Mouse (Mus musculus): Measurements from ENCODE around the gene Atg5. TPM values are rescaled to one million over a fixed set of nuclear protein-coding genes. Genes with fewer than 3 reads are reported as not detected.
A peak's percentile ranks its signal among the peaks of the same experiment; 100 is the strongest.

Gene Atg5
- polyA plus RNA-seq, 1 experiment = 22.7 TPM

GRCm38 (mm10) chr10:44285935-44286334 lies 17.8 kb downstream of the Atg5 start:
- DNase-seq (ENCODE audit: low read depth) = no peak
- TF ChIP-seq POLR2A (IDR thresholded peaks at IDR 0.05; ENCODE audit: borderline replicate concordance, extremely low read depth, insufficient read depth, insufficient read length, poor library complexity, severe bottlenecking) = no peak
- no peak for TF ChIP-seq CTCF (IDR thresholded peaks at IDR 0.05; ENCODE audit: borderline replicate concordance, extremely low read depth, insufficient read depth, insufficient read length)

GRCm38 (mm10) chr10:44290876-44291275 lies 22.7 kb downstream of the Atg5 start:
- no peak for DNase-seq (ENCODE audit: low read depth)
- TF ChIP-seq POLR2A (IDR thresholded peaks at IDR 0.05; ENCODE audit: borderline replicate concordance, extremely low read depth, insufficient read depth, insufficient read length, poor library complexity, severe bottlenecking) (no peak), CTCF (IDR thresholded peaks at IDR 0.05; ENCODE audit: borderline replicate concordance, extremely low read depth, insufficient read depth, insufficient read length) (no peak)

GRCm38 (mm10) chr10:44292205-44292604 lies 24.0 kb downstream of the Atg5 start:
- TF ChIP-seq CTCF (IDR thresholded peaks at IDR 0.05; ENCODE audit: borderline replicate concordance, extremely low read depth, insufficient read depth, insufficient read length) = no peak
- no peak for TF ChIP-seq POLR2A (IDR thresholded peaks at IDR 0.05; ENCODE audit: borderline replicate concordance, extremely low read depth, insufficient read depth, insufficient read length, poor library complexity, severe bottlenecking)

GRCm38 (mm10) chr10:44299165-44299564 lies 31.0 kb downstream of the Atg5 start:
- TF ChIP-seq POLR2A (IDR thresholded peaks at IDR 0.05; ENCODE audit: borderline replicate concordance, extremely low read depth, insufficient read depth, insufficient read length, poor library complexity, severe bottlenecking) (no peak), CTCF (IDR thresholded peaks at IDR 0.05; ENCODE audit: borderline replicate concordance, extremely low read depth, insufficient read depth, insufficient read length) (no peak)
- DNase-seq (ENCODE audit: low read depth) = no peak

More at GRCm38 (mm10) chr10:44292205-44292604, 24.0 kb downstream of the Atg5 start:
- DNase-seq (ENCODE audit: low read depth) = peak; percentile 68

- no peak for DNase-seq (ENCODE audit: low read depth)
- no peak for TF ChIP-seq CTCF (IDR thresholded peaks at IDR 0.05; ENCODE audit: borderline replicate concordance, extremely low read depth, insufficient read depth, insufficient read length)
- TF ChIP-seq POLR2A (IDR thresholded peaks at IDR 0.05; ENCODE audit: borderline replicate concordance, extremely low read depth, insufficient read depth, insufficient read length, poor library complexity, severe bottlenecking) = no peak
Observed at GRCm38 (mm10) chr10:44300078-44300477, 31.9 kb downstream of the Atg5 start.

GRCm38 (mm10) chr10:44303648-44304329 lies 35.6 kb downstream of the Atg5 start:
- DNase-seq (ENCODE audit: low read depth) = no peak
- TF ChIP-seq CTCF (IDR thresholded peaks at IDR 0.05; ENCODE audit: borderline replicate concordance, extremely low read depth, insufficient read depth, insufficient read length) (no peak), POLR2A (IDR thresholded peaks at IDR 0.05; ENCODE audit: borderline replicate concordance, extremely low read depth, insufficient read depth, insufficient read length, poor library complexity, severe bottlenecking) (no peak)

- DNase-seq (ENCODE audit: low read depth) = no peak
- TF ChIP-seq POLR2A (IDR thresholded peaks at IDR 0.05; ENCODE audit: borderline replicate concordance, extremely low read depth, insufficient read depth, insufficient read length, poor library complexity, severe bottlenecking) (no peak), CTCF (IDR thresholded peaks at IDR 0.05; ENCODE audit: borderline replicate concordance, extremely low read depth, insufficient read depth, insufficient read length) (no peak)
Observed at GRCm38 (mm10) chr10:44304330-44304717, 36.2 kb downstream of the Atg5 start.

GRCm38 (mm10) chr10:44304845-44305244 lies 36.7 kb downstream of the Atg5 start:
- no peak for DNase-seq (ENCODE audit: low read depth)
- no peak for TF ChIP-seq CTCF (IDR thresholded peaks at IDR 0.05; ENCODE audit: borderline replicate concordance, extremely low read depth, insufficient read depth, insufficient read length)
- no peak for TF ChIP-seq POLR2A (IDR thresholded peaks at IDR 0.05; ENCODE audit: borderline replicate concordance, extremely low read depth, insufficient read depth, insufficient read length, poor library complexity, severe bottlenecking)

GRCm38 (mm10) chr10:44306308-44306707 lies 38.1 kb downstream of the Atg5 start:
- TF ChIP-seq CTCF (IDR thresholded peaks at IDR 0.05; ENCODE audit: borderline replicate concordance, extremely low read depth, insufficient read depth, insufficient read length) (no peak), POLR2A (IDR thresholded peaks at IDR 0.05; ENCODE audit: borderline replicate concordance, extremely low read depth, insufficient read depth, insufficient read length, poor library complexity, severe bottlenecking) (no peak)
- no peak for DNase-seq (ENCODE audit: low read depth)

- TF ChIP-seq CTCF (IDR thresholded peaks at IDR 0.05; ENCODE audit: borderline replicate concordance, extremely low read depth, insufficient read depth, insufficient read length) (no peak), POLR2A (IDR thresholded peaks at IDR 0.05; ENCODE audit: borderline replicate concordance, extremely low read depth, insufficient read depth, insufficient read length, poor library complexity, severe bottlenecking) (no peak)
- DNase-seq (ENCODE audit: low read depth) = no peak
Observed at GRCm38 (mm10) chr10:44308280-44308679, 40.1 kb downstream of the Atg5 start.

- no peak for TF ChIP-seq POLR2A (IDR thresholded peaks at IDR 0.05; ENCODE audit: borderline replicate concordance, extremely low read depth, insufficient read depth, insufficient read length, poor library complexity, severe bottlenecking)
- TF ChIP-seq CTCF (IDR thresholded peaks at IDR 0.05; ENCODE audit: borderline replicate concordance, extremely low read depth, insufficient read depth, insufficient read length) = no peak
- DNase-seq (ENCODE audit: low read depth) = no peak
Observed at GRCm38 (mm10) chr10:44309250-44309649, 41.1 kb downstream of the Atg5 start.

- TF ChIP-seq POLR2A (IDR thresholded peaks at IDR 0.05; ENCODE audit: borderline replicate concordance, extremely low read depth, insufficient read depth, insufficient read length, poor library complexity, severe bottlenecking) (no peak), CTCF (IDR thresholded peaks at IDR 0.05; ENCODE audit: borderline replicate concordance, extremely low read depth, insufficient read depth, insufficient read length) (no peak)
- DNase-seq (ENCODE audit: low read depth) = no peak
Observed at GRCm38 (mm10) chr10:44315276-44315675, 47.1 kb downstream of the Atg5 start.
